Mouse (Mus musculus): ENCODE data around the gene Tnfrsf8.

DNA sequence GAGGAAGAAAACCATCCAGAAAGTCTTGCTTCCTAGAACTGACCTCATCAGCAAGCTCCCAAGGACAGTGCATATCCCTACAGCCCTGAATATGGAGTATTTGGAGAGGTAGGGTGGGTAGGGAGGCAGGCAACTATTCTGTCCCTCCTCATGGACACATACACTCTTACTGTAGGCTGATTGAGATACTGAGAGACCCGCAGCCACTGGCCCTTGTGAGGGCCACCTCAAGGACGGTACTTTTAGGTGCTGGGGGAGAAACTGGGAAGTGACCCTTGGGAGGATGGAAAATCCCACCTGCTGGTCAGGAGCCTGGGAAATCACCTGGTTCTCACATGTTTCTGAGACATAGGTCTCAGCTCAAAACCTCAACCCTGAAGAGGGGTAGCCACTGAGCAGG lies 67.4 kb downstream of the Tnfrsf8 start:
- TF ChIP-seq CTCF (IDR thresholded peaks at IDR 0.05) = no peak
- TF ChIP-seq EP300 (IDR thresholded peaks at IDR 0.05) = no peak

All from lung, postnatal 0 days (tissue).